In the genomic region with DNA sequence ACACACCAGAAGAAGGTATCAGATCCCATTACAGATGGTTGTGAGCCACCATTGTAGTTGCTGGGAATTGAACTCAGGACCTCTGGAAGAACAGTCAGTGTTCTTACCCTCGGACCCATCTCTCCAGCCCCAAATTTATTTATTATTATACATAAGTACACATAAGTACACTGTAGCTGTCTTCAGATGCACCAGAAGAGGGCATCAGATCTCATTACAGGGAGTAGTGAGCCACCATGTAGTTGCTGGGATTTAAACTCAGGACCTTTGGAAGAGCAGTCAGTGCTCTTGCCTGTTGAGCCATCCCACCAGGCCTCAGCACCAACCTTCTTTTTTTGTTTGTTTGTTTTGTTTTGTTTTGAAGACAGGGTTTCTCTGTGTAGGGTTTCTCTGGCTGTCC, we compare ENCODE assay signal across 9 mouse cellular contexts. TPM values are rescaled to one million over a fixed set of nuclear protein-coding genes. Genes with fewer than 3 reads are reported as not detected.
"Had no signal": no experiment of that assay in that cellular context is flagged by ENCODE, and none has a peak within 500 bp of the region (broad histone marks: within the 10 kb centered on the region; RNA-seq: fewer than 3 reads in every experiment).

No protein-coding gene starts in this region.

RNA-seq across cellular contexts. Expression of a gene that starts 1.9 kb away (rescaled TPM):
- total RNA-seq: megakaryocyte, adult 5-6 weeks; megakaryocyte-erythroid progenitor cell, adult 5-6 weeks; monocyte, adult 5-6 weeks; neutrophil, adult 5-6 weeks had no signal
- polyA plus RNA-seq: midbrain, embryonic 16.5 days; neural tube, embryonic 12.5 days; neural tube, embryonic 14.5 days; spleen, adult 2 months; thymus, postnatal 0 days had no signal
